Mouse (Mus musculus): ENCODE results near the gene Rad23a.

- no peak for TF ChIP-seq POLR2A (IDR thresholded peaks at IDR 0.05; ENCODE audit: low read depth, low read length)
- no peak for TF ChIP-seq CTCF (IDR thresholded peaks at IDR 0.05; ENCODE audit: borderline replicate concordance, insufficient read depth, low read length)
Observed at GRCm38 (mm10) chr8:84809941-84810280, 30.6 kb downstream of the Rad23a start.

Measured in embryonic fibroblast, embryonic 13.5 days (primary cell).